Mouse (Mus musculus) stomach, embryonic 14.5 days (tissue): Measurements from ENCODE around the gene Entpd3. TPM values are rescaled to one million over a fixed set of nuclear protein-coding genes. Genes with fewer than 3 reads are reported as not detected.

ENCODE experiments used
- ATAC-seq: fragments of 200-750 bp; cut with Nextera tagmentation; 2 replicates; pipeline ENCODE4 v1.8.0; 2017; ENCODE audit warnings: low read depth, moderate TSS enrichment; ENCODE audit not compliant: insufficient number of reproducible peaks, insufficient read depth, low FRiP score
- H3K27ac ChIP-seq: fragments of 300-500 bp; sonication (generic); 2 replicates; pipeline ENCODE4 v1.5.1; 2014; ENCODE audit warnings: mild to moderate bottlenecking, low read length, moderate library complexity, mixed read lengths
- H3K27me3 ChIP-seq: fragments of 300-500 bp; sonication (generic); 2 replicates; pipeline ENCODE4 v1.6.1; 2014; ENCODE audit warnings: low read length, control low read depth, mixed read lengths; ENCODE audit not compliant: control insufficient read depth, insufficient read depth
- H3K36me3 ChIP-seq: fragments of 300-500 bp; sonication (generic); 2 replicates; pipeline ENCODE4 v1.6.1; 2014; ENCODE audit warnings: mild to moderate bottlenecking, control low read depth, low read length, moderate library complexity, mixed read lengths; ENCODE audit not compliant: control insufficient read depth, insufficient read depth
- H3K4me1 ChIP-seq: fragments of 300-500 bp; sonication (generic); 2 replicates; pipeline ENCODE4 v1.6.1; 2014; ENCODE audit warnings: low read length, control low read depth, mixed read lengths; ENCODE audit not compliant: control insufficient read depth, insufficient read depth
- H3K4me2 ChIP-seq: fragments of 300-500 bp; sonication (generic); replicated peaks from 2 replicates; pipeline ENCODE4 v1.6.1; 2014; ENCODE audit warnings: low read depth, low read length, control low read depth
- H3K4me3 ChIP-seq: fragments of 300-500 bp; sonication (generic); 2 replicates; pipeline ENCODE4 v1.5.1; 2014; ENCODE audit warnings: low read depth, low read length, control low read depth
- H3K9ac ChIP-seq: fragments of 300-500 bp; sonication (generic); replicated peaks from 2 replicates; pipeline ENCODE4 v1.6.1; 2014; ENCODE audit warnings: low read depth, mild to moderate bottlenecking, control low read depth, low read length, moderate library complexity, mixed read lengths
- H3K9me3 ChIP-seq: fragments of 300-500 bp; sonication (generic); 2 replicates; pipeline ENCODE4 v1.6.1; 2016; ENCODE audit warnings: low read depth, low read length, control low read depth; ENCODE audit not compliant: control insufficient read depth
- WGBS: fragments of 180-500 bp; shearing (Covaris S2); extraction: QIAGEN DNeasy Blood & Tissue Kit; methylation state at CpG from one replicate; pipeline ENCODE4 v1.1.7; 2014; 5-methylcytosine and 5-hydroxymethylcytosine counted together
- polyA plus RNA-seq: library from polyadenylated mRNA; unstranded; fragments of >200 nt; fragmentation: Nextera tagmentation; extraction: Ambion mirVana; gene quantifications from 2 replicates; pipeline ENCODE4 v1.2.1, GENCODE M21; 2014

Gene Entpd3
- polyA plus RNA-seq, 1 experiment from 2014 or later, result 6.3 TPM

DNA sequence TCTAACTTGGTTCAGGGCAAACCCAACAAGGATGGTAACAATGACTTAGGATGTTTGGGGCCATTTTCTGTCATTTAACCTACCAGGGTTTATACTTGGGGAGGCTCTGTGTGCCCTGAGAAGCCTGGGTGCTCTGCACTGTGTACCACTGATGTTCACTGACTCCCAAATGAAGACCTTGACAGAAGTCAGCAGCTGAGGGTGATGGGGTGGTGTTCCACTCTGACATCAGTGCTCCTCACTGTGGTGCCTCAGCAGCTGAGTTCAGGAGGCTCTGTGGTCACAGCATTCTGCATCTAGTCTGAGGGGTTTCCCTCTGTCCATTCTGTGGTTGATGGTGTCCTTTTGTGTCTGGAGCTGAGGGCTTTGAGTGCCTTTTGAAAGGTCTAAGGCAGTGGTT, 71.4 kb downstream of the Entpd3 start:
- H3K27ac ChIP-seq, result no peak overlapping the region
- H3K9ac ChIP-seq, result no peak overlapping the region
- H3K4me1 ChIP-seq, result no peaks in the 10 kb centered on the region
- H3K9me3 ChIP-seq, result peaks cover 7% of the 10 kb centered on the region; the same call in 1 of the 2 replicates
- H3K36me3 ChIP-seq, result no peaks in the 10 kb centered on the region
- H3K4me3 ChIP-seq, result no peak overlapping the region
- no peak overlapping the region for H3K4me2 ChIP-seq
- no peak for ATAC-seq
- no peaks in the 10 kb centered on the region for H3K27me3 ChIP-seq

- ATAC-seq, result no peak
- no peaks in the 10 kb centered on the region for H3K27me3 ChIP-seq
- WGBS, result 91% methylated on average over 6 of the region's 6 CpGs
- no peaks in the 10 kb centered on the region for H3K9me3 ChIP-seq
- H3K9ac ChIP-seq, result no peak overlapping the region
- H3K36me3 ChIP-seq, result no peaks in the 10 kb centered on the region
- no peak overlapping the region for H3K4me3 ChIP-seq
- no peak overlapping the region for H3K4me2 ChIP-seq
- H3K27ac ChIP-seq, result no peak overlapping the region
- H3K4me1 ChIP-seq, result no peaks in the 10 kb centered on the region
Measured at GRCm38 (mm10) chr9:120614059-120614458, 74.4 kb downstream of the Entpd3 start.

Other genes with a start within 250 kb of the Entpd3 start
- gene Myrip, start 238.3 kb upstream of the Entpd3 start, polyA plus RNA-seq, result 0.30 and 0.78 TPM in 2 replicates
- 178 and 187 TPM in 2 replicates for gene Eif1b, start 47.6 kb upstream of the Entpd3 start, polyA plus RNA-seq
- 1,122 and 1,132 TPM in 2 replicates for gene Rpl14, start 31.6 kb downstream of the Entpd3 start, polyA plus RNA-seq